Mouse (Mus musculus) spleen, adult 2 months (tissue): ENCODE measurements at regions not wholly inside any gene's neighbourhood (a gene's known extent, or its start where the extent isn't known, plus 50 kb on each side); places are given as distances from the start of the nearest gene placed in this dataset.

Experiments
- DNase-seq, 2 experiments: peaks; one replicate each; pipeline versions ENCODE4 v3.0.0 to v3.0.0-alpha.2; 2012 to 2021; ENCODE audit warnings: low spot score in 2 of 2, low read depth in 1 of 2
- H3K27ac ChIP-seq: fragments of 200-500 bp; 2 replicates; pipeline ENCODE4 v1.5.1; 2012; ENCODE audit warnings: low read length, inconsistent platforms; ENCODE audit not compliant: insufficient read depth
- H3K27me3 ChIP-seq: fragments of 200-500 bp; 2 replicates; pipeline ENCODE4 v1.6.1; 2012; ENCODE audit warnings: mild to moderate bottlenecking, moderate library complexity, low read length, inconsistent platforms; ENCODE audit not compliant: control insufficient read depth, insufficient read depth
- H3K36me3 ChIP-seq: fragments of 200-500 bp; 2 replicates; pipeline ENCODE4 v1.6.1; 2012; ENCODE audit warnings: mild to moderate bottlenecking, low read length, inconsistent platforms; ENCODE audit not compliant: control insufficient read depth, insufficient read depth
- H3K4me1 ChIP-seq: fragments of 200-500 bp; 2 replicates; pipeline ENCODE4 v1.6.1; 2011; ENCODE audit warnings: inconsistent platforms; ENCODE audit not compliant: control insufficient read depth, insufficient read depth, insufficient read length
- H3K4me3 ChIP-seq: fragments of 200-500 bp; 2 replicates; pipeline ENCODE4 v1.5.1; 2011; ENCODE audit warnings: mild to moderate bottlenecking, inconsistent platforms; ENCODE audit not compliant: insufficient read depth, insufficient read length; ENCODE audit errors: extremely low read depth
- CTCF ChIP-seq: fragments of 200-500 bp; IDR thresholded peaks from 2 replicates; pipeline ENCODE4 v1.5.1; 2011; ENCODE audit warnings: mild to moderate bottlenecking, inconsistent platforms; ENCODE audit not compliant: insufficient read depth, insufficient read length, insufficient replicate concordance; ENCODE audit errors: extremely low read depth
- POLR2A ChIP-seq: fragments of 200-500 bp; IDR thresholded peaks from 2 replicates; pipeline ENCODE4 v1.6.1; 2011; ENCODE audit warnings: low read depth, low read length, inconsistent platforms
- WGBS: fragments of 180-500 bp; shearing (Covaris S2); methylation state at CpG from one replicate; pipeline ENCODE4 v1.1.7; 2018; 5-methylcytosine and 5-hydroxymethylcytosine counted together

DNA sequence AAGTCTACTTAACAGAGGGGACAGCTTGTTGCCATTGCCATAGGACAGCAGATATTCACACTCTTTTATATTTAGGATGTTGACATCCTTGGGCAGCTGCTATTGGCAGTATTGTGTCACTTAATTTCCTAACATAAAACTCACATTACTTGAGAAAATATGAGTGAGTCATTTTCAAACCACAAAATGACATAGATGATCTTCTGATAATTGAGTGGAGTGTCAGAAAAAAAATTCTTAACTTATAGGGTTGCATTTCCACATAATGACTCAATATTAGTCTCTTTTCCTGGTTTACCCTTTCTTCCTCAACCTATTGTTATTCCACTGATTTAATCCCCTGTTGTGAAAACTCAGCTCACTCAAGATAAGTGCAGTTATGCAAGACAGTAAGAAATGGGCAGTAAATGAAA lies 2629.5 kb upstream of the Gm7489 start:
- Histone ChIP-seq H3K4me3 (no peak overlapping the region), H3K36me3 (no peaks in the 10 kb centered on the region), H3K27ac (no peak overlapping the region), H3K4me1 (no peaks in the 10 kb centered on the region), H3K27me3 (no peaks in the 10 kb centered on the region)
- TF ChIP-seq POLR2A = no peak
- no peak for TF ChIP-seq CTCF
- no peak for DNase-seq

DNA sequence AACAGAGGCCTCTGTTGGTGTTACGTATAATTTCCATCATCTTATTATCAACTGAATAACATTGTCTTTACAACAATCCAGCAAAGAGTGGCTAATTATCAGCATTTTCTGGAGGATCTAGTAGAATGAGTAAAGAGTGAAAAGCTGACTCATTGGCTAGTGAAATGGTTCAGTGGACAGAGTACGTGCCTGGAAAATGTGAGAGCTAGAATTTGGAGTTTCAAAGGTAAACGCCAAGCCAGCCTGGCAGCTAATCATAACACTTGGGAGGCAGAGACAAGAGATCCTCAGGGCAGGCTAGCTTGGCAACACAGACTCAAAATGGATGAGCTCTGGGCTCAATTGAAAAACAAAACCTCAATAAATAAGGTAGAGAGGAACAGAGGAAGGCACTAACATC lies 2628.0 kb upstream of the Gm7489 start:
- H3K4me3 ChIP-seq = no peak overlapping the region
- 96% methylated on average over 3 of the region's 3 CpGs for WGBS
- TF ChIP-seq CTCF = no peak
- no peak for TF ChIP-seq POLR2A
- H3K4me1 ChIP-seq = no peaks in the 10 kb centered on the region
- no peak for DNase-seq
- no peaks in the 10 kb centered on the region for H3K36me3 ChIP-seq
- H3K27ac ChIP-seq = no peak overlapping the region
- no peaks in the 10 kb centered on the region for H3K27me3 ChIP-seq

DNA sequence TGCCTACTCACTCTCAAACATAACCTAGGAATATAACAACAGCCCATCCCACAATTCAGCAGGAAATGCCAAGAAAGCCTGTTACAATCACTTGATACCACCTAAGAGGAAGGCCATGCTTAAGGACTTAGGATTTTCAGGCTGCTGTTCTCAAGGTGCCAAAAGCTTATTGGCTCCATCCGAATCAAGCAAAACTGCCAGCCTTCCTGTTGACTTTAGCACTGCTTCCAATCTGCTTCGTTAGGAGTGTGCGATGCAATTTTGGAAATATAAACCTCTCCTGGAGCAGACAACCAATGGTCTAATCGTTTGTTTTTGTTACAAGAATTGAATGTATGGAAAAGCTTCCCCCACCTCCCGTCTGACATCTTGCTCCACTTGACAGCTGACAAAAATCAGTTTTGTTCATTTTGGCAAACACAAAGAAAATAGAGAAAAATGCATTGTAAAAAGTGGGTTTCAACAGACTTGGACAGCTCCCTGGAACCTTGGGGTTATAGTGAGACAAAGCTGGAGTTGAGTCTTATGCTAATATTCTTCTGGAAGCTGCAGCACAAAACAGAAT lies 2620.0 kb upstream of the Gm7489 start:
- no peaks in the 10 kb centered on the region for H3K36me3 ChIP-seq
- no peak for DNase-seq
- no peak overlapping the region for H3K27ac ChIP-seq
- no peak for TF ChIP-seq POLR2A
- no peak for TF ChIP-seq CTCF
- 82% methylated on average over 5 of the region's 5 CpGs for whole genome bisulfite sequencing
- no peak overlapping the region for H3K4me3 ChIP-seq
- no peaks in the 10 kb centered on the region for H3K4me1 ChIP-seq
- H3K27me3 ChIP-seq = no peaks in the 10 kb centered on the region

DNA sequence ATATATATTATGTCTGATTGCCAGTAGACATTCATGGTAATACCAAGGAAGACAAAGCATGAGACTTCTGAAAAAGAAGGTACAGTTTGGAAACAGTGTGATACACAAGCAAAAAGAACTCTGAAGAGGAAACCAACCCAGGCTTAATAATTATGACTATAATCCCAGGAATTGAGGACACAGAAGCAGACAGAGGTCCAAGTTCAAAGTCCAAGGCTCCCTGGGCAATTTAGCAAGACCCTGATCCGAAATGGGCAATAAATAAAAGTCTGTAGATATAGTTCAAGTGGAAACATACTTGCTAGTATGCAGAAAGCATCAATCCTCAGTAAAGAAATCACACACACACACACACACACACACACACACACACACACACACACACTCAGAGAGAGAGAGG lies 2618.7 kb upstream of the Gm7489 start:
- H3K27me3 ChIP-seq = no peaks in the 10 kb centered on the region
- H3K36me3 ChIP-seq = no peaks in the 10 kb centered on the region
- no peak overlapping the region for H3K27ac ChIP-seq
- DNase-seq = no peak
- TF ChIP-seq POLR2A = no peak
- no peak for TF ChIP-seq CTCF
- no peaks in the 10 kb centered on the region for H3K4me1 ChIP-seq
- 58% methylated on average over 1 of the region's 1 CpGs for WGBS
- no peak overlapping the region for H3K4me3 ChIP-seq

DNA sequence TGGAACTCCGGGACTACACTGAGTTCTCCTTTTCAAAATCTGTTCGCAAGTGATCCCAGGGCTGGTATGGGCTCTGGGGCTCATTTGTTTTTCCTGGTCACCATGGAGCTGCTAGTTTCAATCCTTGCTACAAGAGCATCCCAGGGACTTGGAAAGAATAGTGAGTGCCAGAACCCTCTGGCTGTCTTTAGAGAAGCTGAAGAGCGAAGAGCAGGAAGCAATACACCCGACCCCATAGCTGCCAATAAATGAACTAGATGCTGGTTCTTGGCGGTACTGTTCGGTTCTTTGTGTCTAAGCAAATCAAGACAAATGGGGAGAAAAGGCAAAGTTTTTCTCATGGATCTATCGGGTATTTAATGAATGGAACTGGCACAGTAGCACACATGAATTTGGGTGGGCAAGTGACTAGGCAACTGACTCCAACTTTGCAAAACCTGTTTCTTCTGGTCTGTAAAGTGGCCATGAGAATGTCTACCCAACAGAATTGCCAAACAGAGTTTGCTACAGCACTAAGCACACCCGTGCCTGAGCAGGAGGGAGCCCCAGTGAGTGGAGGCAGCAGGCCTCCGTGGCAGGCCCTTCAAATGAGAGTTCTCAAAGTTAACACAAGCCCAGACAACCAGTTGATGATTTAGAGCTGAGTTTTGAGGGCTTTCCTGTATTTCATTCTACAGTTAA lies 2612.9 kb upstream of the Gm7489 start:
- TF ChIP-seq CTCF (no peak), POLR2A (no peak)
- WGBS = 86% methylated on average over 9 of the region's 9 CpGs
- Histone ChIP-seq H3K27ac (no peak overlapping the region), H3K36me3 (no peaks in the 10 kb centered on the region), H3K27me3 (no peaks in the 10 kb centered on the region), H3K4me1 (no peaks in the 10 kb centered on the region), H3K4me3 (no peak overlapping the region)
- DNase-seq = no peak

DNA sequence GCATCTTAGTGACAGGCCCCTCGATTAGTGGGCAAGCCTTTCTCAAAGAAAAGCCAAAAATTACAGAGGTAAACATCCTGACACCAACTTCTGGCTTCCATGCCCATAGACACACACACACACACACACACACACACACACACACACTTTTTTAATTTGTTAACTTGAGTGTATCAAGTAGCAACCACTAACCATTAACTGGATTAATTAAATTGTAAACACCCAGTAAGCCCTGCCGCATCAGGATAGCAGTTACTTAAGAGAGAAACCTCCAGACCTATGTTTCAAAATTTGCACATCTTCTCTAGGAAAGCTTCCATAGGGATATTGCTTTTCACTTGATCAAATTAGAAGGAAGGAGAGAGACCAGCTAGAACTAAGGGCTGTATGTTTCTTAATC lies 2599.4 kb upstream of the Gm7489 start:
- Histone ChIP-seq H3K4me3 (no peak overlapping the region), H3K4me1 (no peaks in the 10 kb centered on the region), H3K27me3 (no peaks in the 10 kb centered on the region), H3K27ac (no peak overlapping the region), H3K36me3 (no peaks in the 10 kb centered on the region)
- 89% methylated on average over 2 of the region's 2 CpGs for WGBS
- TF ChIP-seq POLR2A = no peak
- TF ChIP-seq CTCF = no peak
- no peak for DNase-seq

DNA sequence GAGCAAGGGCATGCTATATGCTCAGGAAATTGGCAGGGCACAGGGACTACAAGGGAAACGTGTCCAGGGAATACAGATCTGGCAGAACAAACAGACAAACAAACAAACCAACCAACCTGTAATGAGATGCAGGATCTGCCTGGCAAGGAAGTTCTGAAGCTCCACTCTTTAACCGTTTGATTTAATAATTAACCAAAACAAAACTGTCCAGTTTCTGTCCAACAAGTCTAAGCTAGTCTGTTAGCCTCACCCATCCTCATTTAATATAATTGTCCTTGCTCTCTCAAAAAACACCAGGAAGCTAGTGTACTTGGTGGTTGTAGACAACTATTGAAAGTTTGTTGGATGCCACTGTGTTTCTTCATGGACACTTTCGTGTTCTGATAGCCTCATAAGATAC lies 2598.4 kb upstream of the Gm7489 start:
- Histone ChIP-seq H3K4me1 (no peaks in the 10 kb centered on the region), H3K27me3 (no peaks in the 10 kb centered on the region), H3K36me3 (no peaks in the 10 kb centered on the region), H3K4me3 (no peak overlapping the region), H3K27ac (no peak overlapping the region)
- no peak for DNase-seq
- no peak for TF ChIP-seq CTCF
- TF ChIP-seq POLR2A = no peak
- WGBS = 85% methylated on average over 3 of the region's 3 CpGs

DNA sequence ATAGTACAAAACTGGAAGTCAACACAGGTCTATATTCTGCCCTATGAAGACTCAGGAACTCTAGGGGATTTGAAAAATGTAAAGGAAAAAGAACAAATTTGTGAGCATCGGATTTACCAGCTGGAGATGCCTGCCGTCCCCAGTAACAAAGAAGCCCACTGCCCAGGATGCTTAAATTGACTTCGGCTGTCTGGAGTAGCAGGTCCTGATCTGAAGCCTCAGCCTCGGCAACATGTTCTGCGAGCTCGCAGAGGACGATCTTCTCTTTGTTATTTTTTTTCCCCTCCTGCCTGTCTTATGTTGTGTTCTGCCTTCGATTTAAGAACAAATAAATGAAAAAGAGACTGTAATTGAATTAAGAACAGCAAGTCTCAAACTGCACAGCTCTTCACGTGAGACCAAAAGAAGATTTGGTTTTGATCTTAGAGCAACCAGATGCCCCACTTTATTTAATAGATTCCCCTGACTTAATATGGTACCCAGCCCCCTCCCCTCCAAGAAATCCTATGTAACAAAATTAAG lies 2595.7 kb upstream of the Gm7489 start:
- Histone ChIP-seq H3K4me3 (no peak overlapping the region), H3K4me1 (no peaks in the 10 kb centered on the region), H3K36me3 (no peaks in the 10 kb centered on the region), H3K27ac (no peak overlapping the region), H3K27me3 (no peaks in the 10 kb centered on the region)
- TF ChIP-seq POLR2A = no peak
- 89% methylated on average over 9 of the region's 9 CpGs for WGBS
- DNase-seq = no peak
